Mouse (Mus musculus) retina, postnatal 1 day (tissue): ENCODE results near the gene Mecom.
A peak's percentile ranks its signal among the peaks of the same experiment; 100 is the strongest.

Experiments
- DNase-seq: peaks from one replicate; pipeline ENCODE4 v3.0.0-alpha.2; 2012

Mecom gene

DNA sequence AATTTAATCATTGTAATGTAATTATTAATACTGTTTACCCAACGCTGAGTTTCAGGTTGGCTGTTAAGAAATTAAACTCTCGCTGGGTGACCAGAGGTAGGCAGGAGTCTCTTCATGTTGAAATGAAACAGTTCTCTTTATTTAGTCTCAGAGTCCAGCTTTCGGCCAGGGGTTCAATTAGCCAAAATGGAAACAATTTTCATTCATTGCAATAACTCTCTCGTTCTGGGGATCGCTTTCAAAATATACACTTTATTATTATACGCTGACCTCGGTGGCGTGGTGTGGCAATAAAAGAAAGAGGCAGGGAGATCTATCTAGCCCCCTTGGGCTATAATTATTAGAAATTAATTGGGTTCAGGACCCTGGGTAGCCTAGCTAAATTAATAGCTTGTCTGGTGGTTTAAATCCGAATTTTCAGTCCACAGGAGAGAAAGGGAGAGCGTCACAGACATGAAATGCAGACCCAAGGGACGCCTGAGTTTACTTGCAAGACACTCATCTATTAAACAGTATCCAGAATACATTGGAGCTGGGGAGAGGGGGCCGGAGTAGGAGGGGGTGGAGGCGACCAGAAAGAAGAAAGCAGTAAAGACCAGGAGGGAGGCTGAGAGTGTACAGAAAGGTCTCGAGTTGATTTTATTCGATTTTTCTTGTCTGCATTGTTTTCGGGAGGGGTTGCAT lies 34.4 kb downstream of the Mecom start:
- DNase-seq = peak; percentile 23

DNA sequence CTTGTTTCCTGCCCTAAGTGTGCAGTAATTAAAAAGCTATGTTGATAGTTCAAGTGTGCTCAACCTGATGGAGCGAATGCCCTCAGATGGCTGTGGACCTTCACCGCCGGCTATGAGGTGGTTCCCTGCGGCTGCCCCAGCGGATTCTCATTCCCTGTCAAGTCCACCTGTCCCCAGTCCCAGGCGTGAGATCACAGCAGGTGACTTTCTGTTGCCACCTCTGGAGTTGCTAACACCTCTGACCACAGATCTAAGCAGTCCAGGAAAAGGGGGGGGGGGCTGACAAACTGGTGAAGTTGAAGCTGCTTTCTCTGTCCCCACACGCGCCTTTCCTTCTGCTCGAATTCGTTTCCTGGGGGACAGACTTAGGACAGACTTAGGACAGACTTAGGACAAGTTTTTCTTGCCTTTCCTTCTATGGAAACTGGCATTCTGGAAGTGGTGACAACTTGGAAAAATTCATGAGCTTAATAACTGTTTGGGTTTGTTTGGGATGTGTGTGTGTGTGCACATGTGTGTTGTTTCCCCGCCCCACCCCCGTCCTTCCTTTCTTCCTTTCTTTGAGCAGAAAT lies 35.3 kb downstream of the Mecom start:
- no peak for DNase-seq

DNA sequence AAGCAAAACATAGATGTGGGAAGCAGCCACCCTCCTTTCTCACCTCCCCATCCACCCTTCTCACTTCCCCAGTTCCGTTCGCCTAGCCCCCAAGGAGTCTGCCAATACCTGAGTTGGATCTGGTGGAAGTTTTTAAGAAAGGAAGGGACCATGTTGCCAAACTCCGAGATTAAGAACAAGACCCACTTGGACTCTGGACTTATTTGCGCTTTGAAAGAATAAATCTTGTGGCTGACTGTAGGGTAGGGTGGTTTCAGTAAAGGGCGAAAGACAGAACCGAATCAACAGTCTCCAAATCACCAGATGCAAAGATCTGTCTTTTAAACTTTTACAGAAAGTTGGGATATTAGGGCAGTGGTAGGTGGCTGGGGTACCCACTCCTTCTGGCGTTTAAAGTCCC lies 36.0 kb downstream of the Mecom start:
- DNase-seq = no peak

DNA sequence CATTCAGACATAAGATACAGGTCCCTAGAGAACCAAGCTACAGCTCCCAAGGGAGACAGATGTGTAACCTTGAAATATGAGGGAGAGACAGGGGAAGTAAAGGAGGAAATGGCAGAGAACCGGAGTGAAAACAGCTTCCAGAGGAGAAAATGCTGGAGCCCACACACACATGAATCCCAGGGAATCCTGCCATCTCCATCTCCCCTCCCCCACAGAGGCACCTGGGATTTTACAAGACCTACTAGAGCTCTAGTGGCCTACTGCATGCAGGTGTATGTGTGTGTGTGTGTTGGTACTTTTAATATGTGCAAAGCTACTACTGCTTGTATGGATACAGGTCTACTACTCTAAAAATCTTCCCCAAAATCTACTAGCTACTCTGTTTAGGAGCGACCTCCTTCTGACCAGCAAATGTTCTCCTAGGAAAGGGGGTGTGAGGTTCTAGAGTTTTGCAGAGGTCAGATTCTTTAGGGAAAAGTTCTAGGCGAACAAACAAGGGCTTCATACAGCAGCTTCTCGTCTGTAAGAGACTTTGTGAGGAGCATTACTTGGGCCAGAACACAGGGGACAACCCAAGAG lies 36.7 kb downstream of the Mecom start:
- no peak for DNase-seq

DNA sequence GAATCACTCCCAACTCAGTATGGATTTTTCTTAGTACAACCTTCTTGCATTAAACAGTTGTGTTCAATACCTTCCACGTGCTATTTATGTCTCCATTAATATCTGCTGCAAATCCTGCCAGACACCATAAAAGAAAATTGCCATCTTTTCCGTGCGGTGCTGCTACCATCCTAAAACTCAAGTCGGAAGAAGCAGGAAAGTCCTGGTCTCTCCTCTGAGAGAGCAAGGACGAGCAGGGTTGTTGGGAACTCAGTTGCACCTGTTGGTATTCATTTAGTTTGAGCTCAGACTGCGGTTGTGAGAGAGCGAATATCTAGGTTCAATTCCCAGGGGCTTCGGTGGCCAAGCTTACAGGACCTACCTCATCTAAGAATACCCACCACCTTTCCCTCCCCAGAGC lies 37.2 kb downstream of the Mecom start:
- DNase-seq = peak; percentile 16

DNA sequence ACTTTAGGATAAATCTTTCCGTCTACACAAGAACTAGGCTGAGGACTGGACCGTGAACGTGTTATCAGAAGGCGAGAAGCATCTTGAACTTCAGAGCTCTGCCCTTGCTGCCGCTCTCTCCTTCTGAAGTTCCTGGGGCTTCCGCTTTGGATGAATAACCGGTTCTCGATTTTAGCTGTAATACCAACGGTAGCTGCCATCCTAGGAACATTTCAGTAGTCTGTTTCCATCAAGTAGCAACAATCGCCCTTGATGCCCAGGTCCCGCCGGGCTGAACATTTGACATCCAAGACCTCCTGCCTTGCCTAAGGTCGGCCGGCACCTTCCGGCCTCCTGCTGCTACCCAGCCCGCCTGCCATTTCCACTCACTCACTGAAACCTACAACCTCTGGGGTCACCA lies 37.7 kb downstream of the Mecom start:
- peak; percentile 34 for DNase-seq

DNA sequence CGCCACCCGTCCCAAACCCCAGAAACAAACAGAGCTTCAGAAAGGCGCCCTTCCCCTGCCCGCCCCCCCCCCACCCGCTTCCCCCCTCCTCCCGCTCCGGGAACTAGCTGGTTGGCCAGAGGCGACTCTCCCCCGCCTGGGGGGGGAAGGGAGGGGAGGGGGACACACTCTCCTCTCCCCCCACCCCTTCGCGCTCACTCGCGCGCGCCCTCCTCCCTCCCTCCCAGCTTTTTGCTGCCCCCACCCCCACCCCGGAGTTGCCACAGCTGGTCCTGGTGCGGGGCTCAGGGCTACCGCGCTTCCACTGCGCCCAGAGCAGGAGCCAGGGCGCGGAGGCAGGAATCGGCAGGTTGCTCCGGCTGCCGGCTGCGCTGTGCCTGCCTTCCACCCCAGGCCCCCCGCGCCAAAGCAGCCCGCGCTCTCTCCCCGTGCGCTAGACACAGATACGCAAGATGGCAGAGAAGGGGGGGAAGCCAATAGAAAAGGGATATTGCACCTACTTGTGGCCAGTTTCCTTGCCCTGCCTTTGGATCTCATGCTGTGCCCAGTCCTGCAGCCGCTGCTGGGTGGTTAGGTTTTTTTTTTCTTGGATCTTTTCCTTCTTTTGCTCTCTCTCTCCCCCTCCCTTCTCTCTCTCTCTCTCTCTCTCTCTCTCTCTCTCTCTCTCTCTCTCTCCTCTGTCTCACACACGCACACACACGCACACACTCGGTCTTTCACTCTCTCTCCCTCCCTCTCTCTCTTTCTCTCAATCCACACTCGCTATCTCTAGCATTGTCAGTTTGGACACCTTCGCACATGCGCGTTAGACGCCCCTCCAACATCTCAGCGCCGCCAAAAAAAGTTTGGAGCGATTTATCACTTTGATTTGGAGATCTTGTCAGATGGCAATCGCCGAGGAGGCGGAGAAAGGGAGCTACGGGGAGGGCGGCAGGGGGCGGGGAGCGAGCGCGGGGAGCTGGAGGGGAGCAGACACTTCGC lies 38.6 kb downstream of the Mecom start:
- peak; percentile 69 for DNase-seq

DNA sequence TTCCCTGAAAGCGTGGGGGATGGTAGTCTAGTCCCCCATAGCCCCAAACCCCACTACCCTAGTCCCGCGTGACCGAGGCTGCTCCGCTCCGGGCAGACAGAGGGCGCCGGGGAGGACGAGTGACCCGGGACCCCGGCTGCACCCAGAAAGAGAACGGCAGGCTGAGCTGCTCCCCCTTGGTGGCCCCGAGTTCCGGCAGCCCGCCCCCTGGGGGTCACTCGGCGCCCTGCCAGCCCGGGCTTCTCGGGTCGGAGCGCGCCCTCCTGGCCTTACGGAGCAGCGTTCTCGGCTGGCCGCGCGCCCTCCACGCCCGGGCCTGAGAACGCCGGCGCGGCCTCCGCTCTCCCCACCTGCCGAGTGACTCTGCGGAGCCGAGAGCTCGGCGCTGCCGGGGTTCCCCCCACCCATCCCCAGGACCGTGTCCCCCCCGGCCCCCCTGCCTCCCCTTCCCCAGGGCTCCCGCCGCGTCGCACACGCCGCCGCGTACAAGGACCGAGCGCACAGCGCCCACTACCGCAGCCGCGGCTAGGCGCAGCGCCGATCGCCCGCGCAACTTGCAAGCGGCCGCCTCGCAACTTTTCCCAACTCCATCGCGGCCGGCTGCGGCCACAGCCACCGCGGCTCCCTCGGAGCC lies 39.4 kb downstream of the Mecom start:
- peak; percentile 86 for DNase-seq

DNA sequence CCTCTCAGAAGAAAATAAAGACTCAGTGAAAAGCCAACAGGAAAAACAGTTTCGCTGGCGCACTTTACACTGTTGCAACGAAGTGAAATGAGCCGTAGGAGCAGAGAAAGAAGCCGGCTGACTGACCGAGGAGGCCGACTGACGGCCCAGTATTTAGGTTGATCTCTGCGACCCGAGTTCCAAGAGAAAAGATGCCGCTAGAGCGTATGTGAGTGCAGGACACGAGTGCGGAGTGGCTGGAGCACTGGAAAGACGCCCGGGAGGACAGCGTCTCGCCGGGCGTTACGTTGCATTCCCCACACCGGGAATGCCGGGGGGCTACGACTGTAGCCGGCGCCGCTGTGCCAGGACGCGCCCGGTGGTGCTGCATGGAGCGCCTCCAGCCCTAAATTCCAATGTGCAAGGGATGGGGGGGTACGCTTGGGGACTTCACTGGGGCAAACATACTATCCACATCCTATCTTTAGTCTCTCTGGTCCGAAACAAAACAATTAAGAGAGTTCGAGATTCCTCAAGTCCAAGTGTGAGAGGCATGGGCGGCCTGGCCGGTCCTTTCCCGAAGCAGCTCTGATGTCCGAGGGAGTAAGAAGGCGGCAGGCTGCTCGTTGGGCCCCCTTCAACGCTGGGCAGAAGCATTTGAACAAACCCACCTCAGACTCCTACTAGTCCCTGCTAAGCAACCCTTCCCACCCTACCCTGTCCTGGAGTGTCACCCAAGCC lies 40.1 kb downstream of the Mecom start:
- peak; percentile 66 for DNase-seq

DNA sequence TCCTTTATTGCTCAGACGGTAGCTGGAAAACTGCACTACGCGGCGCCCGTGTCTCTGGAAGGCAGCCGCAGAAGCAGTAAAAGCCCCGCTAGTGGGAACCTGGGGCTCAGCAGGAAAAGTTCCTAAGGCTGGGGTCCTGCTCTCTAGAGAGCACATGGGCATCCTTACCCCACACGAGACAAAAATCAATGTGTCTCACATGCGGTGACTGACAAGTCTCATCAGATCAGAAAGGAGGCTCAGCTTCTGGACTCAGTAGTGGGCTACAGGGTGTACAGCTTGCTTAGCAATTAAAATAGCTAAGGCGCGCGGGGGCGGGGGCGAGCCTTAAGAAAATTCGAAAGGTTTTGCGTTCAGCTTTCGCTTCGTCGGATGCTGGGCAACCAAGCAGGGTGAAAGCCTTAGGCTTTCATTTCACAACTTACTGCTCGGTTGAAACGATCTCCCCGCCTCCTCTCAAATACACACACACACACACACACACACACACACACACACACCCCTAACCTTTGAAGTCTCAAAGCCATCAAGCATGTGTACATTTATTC lies 40.7 kb downstream of the Mecom start:
- DNase-seq = peak; percentile 73

DNA sequence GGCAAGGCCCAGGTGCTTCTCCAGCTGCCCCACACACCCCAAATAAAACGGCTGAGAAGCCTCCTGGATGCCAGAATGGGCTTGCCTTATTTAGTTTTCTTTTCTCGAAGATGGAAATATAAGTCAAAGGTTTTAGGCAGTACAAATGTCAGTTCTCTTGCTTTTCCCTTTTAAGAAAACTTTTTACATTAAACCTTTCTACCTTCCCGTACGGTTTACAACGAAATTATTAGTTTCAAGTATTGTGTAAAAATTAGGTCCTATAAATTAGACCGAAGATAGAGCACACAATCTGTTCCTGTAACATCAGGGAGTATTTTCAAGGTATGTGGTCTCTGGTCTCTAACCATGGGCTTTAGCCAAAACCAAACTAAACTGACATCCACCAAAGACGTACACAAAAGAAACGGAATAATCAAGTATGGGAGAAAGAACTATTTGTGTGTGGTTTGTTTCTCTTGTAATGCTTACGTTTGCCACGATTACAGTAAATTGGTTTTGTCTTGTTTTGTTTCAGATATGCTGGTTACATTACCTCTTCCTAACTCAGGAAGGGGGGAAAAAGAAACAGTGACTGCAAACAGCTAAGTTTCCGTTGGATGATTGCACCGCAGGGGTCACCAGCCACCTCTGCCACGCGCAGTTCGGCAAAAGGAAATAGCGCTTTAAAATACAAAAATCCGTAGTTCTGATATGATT lies 41.3 kb downstream of the Mecom start:
- DNase-seq = peak; percentile 58

DNA sequence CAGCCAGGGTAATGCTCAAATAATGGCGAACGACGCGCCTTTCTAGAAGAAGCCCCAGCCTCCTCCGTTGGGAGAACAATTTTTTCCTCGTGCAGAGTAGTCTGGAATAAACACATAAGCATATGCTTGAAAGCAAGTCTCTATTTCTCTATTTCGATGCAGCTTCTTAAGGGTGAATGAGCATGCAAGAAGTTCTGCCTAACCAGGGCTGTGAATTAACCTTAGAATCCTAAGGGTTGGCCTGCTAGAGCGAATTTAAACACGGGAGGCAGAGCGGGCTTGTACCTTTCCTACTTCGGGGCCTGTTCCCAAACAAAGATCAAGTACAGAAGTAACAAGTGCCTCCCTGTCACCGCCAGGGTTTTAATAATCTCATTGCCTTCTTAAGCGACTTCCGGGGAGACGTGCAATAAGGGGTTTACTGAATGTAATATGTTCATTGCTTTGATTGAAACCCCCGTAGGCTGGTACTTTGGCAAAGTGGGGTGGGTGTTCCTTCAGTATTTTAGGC lies 42.0 kb downstream of the Mecom start:
- peak; percentile 40 for DNase-seq

DNA sequence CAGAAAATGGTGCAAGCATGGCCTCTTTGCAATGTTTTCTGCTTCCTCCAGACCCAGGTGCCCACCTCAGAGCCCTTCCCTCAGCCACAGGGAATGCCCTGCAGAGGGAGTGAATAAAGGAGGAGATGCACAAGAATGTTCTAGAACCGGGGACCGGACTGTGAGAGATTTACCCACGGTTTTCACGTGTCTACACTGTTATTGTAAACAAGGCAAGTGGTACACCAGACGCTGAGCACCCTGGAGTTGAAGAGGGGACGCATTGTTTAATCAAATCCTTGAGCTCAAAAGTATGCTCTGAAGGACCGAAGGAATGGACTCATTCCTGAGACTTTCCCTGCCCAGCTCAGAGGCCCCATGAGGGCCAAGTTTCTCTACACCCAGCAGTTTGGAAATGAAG lies 43.2 kb downstream of the Mecom start:
- no peak for DNase-seq

DNA sequence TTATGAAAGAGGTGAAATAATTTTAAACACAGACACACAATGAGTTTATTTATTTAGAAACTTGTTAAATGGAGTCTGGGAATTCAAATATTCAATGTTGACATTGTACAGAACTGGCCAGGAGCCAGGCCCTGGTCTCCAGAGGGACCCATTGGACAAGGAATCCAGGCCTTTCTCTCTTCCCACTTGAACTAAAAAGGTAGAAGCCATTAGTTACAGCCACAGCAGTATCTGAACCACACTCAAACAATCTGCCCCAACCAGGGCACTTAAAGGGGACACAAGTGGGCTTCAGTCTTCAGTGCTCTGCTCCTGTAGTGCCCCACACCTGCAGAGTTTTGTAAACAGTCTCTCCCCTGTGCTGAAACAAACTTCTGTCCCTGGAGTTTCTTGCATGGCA lies 44.0 kb downstream of the Mecom start:
- no peak for DNase-seq

DNA sequence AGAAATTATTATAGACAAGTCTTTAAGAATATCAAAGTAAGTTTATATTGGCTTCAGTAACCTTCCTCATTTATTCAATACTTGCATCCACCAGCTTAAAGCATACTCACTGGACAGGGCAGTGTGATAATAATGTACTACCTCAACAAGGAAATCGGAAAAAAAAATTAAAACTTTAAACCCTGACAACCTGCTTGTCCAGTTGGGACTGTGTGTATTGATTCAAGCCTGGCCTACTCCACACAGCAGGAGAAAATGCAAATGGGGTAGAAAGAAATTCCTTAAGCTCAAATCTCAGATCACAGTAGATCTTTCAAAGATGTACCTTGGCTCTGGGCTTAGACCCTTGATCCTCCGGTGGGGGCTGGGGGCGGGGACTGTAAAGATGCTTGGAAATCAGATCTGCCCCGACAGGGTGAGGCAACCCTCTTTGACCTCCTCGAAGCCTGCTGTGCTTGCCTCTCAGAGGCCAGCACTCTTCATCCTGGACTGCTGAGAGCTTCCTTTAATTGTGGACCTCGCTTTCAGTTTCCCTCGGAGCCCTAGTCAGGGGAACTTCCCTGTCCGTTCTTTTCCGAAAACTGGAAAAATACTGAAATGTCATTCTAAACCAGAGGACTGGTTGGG lies 49.5 kb downstream of the Mecom start:
- no peak for DNase-seq

DNA sequence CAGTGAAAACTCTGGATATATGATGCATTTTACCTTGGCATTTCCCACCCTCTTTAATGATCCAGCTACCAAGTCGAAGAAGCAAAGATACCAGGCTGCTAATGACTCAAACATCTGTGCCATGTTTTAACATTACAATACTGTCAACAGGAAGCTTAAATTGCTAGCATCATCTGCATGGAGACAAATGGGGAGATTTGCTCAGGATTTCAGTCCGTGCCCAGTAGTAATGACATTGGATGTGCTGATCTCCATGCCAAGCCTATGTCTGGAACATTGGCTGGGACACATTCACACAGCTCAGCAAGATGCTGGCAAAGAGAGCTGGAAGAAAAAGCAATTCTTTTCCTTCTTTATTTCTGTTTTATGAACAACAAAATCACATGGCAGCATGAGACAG lies 53.4 kb downstream of the Mecom start:
- no peak for DNase-seq

DNA sequence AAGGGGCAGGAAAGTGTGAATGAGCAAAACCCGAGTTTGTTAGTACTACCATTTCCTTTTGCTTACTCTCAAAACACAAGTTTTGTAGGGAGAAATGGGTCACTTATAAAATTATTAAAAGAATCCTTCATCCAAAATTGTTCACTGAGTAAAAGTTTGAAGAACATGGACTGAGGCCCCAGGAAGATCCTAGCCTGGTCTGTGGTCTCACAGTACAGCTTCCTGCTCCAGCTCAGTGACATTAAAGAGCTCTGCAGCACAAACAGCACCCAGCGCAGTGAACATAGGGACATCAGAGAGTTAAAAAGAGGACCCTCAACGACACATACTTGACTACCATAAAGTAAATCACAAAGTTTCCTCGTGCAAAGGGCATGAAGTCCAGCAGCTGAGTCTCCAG lies 59.0 kb downstream of the Mecom start:
- no peak for DNase-seq

DNA sequence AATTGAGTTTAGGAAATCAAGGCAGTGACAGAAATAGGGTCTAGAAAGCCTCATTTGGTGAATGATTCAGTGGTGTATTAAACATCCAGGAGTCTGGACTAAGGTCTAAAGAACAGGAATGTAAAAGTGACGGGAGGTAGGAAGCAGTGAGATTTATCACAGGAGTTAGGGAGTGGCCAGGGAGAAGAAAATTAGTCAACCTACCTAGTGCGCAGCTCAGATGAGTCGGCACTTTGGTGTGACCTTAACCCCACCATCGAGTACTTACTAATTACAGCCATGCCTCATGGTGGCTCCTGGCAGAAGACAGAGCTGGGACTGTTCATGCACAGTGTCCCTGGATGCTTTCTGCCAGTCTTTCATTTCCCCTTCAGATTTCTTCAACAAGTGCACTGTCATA lies 61.4 kb downstream of the Mecom start:
- no peak for DNase-seq

DNA sequence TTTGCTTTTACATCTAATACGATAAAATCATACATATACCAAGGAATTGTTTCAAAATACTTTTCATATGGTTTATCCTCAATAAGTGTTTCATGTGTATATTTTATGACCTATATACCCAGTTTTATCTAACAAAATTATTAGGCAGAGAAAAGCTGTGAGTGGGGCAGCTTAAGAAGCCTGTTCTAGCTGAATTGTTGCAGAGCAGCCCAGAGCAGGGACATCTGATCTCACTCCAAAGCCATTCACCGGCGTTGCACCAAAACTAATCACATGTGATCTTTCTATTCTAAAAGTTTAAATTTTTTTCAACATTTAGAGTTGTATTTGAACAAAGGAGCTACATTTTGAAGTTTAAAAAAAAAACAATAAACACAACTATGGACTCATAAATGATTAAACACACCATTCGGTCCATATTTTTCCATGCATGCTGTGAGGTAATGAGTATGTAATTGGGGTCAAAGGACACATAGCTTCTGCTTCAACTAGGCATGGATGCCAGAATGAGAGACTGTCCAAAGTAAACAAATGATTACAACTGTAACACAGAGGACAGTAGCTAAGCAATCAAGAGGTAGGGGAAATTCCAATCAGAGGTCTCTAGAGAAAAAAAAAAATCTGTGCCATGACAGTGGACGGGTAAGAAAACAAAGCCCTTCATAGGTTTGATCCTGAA lies 64.7 kb downstream of the Mecom start:
- DNase-seq = peak; percentile 68

DNA sequence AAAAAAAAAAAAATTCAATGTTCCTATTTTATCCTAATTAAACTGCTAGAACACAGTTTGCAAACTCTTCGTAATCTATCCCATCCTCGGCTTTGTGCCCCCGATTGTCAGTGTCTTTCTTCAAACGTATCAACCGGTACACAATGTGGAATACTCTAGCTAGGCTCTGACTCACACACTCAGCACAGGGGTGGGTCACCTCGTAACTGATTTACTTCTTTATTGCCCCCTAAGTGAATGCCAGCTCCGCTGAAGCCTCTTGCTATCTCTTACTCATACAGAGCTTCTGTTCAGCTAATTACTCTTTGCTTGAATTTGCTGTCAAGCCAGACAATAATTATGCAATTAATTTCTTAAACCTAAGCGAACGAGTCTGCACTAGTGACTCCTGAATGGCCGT lies 66.1 kb downstream of the Mecom start:
- DNase-seq = no peak
